In genomic region chr7:36679031-36679618, GRCm38 (mm10) we compare ENCODE assay signal across 12 mouse cellular contexts. TPM values are rescaled to one million over a fixed set of nuclear protein-coding genes. Genes with fewer than 3 reads are reported as not detected.
A peak's percentile ranks its signal among the peaks of the same experiment; 100 is the strongest.
DNase-seq lines count a peak whose midpoint lies in the region; ATAC-seq lines count a peak whose summit lies in the region.
"Had no signal": no experiment of that assay in that cellular context is flagged by ENCODE, and none has a peak within 500 bp of the region (broad histone marks: within the 10 kb centered on the region; RNA-seq: fewer than 3 reads in every experiment).

No protein-coding gene starts in this region.

- intact Hi-C loops in left cerebral cortex, postnatal 14 days (cut with DNase I): no loop called here

- DNase-seq in kidney, postnatal 14 days: no peak
- DNase-seq in hindbrain, embryonic 10.5 days (ENCODE audit: low spot score): peak; percentile 27
- no peak for DNase-seq in frontal cortex, postnatal 25 days (ENCODE audit: low spot score in 2 of 2)
- no peak for DNase-seq in T-cell, adult 2 months (ENCODE audit: low spot score)
- no peak for DNase-seq in left cerebral cortex, postnatal 14 days (ENCODE audit: low spot score in 2 of 2)
- DNase-seq: kidney, adult 8-10 months; liver had no signal

- H3K36me3 ChIP-seq in kidney, embryonic 15.5 days: no peaks in the 10 kb centered on the region
- no peaks in the 10 kb centered on the region for H3K36me3 ChIP-seq in hindbrain, embryonic 10.5 days
- H3K36me3 ChIP-seq in midbrain, embryonic 12.5 days: no peaks in the 10 kb centered on the region
- H3K36me3 ChIP-seq in kidney, embryonic 16.5 days (ENCODE audit: insufficient read depth, low read length): no peaks in the 10 kb centered on the region

- H3K4me1 ChIP-seq in kidney, embryonic 15.5 days: peaks cover 16% of the 10 kb centered on the region
- H3K4me1 ChIP-seq in hindbrain, embryonic 10.5 days (replicated peaks): peaks cover 27% of the 10 kb centered on the region
- peaks cover 23% of the 10 kb centered on the region for H3K4me1 ChIP-seq in midbrain, embryonic 12.5 days
- peaks cover 11% of the 10 kb centered on the region for H3K4me1 ChIP-seq in kidney, embryonic 16.5 days (ENCODE audit: insufficient read depth, low read length)

- 5% methylated on average over 9 of the region's 9 CpGs for WGBS in kidney, embryonic 15.5 days
- WGBS in hindbrain, embryonic 10.5 days: 5% methylated on average over 9 of the region's 9 CpGs
- 4% methylated on average over 9 of the region's 9 CpGs for WGBS in midbrain, embryonic 12.5 days
- 4% methylated on average over 9 of the region's 9 CpGs for whole genome bisulfite sequencing in kidney, embryonic 16.5 days

- peak overlapping the region; percentile 49; the same call in 1 of the 2 replicates for H3K4me2 ChIP-seq in kidney, embryonic 15.5 days
- H3K4me2 ChIP-seq in midbrain, embryonic 12.5 days (replicated peaks): peak overlapping the region; percentile 60
- no peak overlapping the region for H3K4me2 ChIP-seq in kidney, embryonic 16.5 days (replicated peaks; ENCODE audit: low read depth, low read length)

- ATAC-seq in kidney, embryonic 15.5 days (replicated peaks; ENCODE audit: low FRiP score): no peak
- peak; percentile 16; the same call in 1 of the 2 replicates for ATAC-seq in midbrain, embryonic 12.5 days (ENCODE audit: low FRiP score, low read depth)
- ATAC-seq in kidney, embryonic 16.5 days (ENCODE audit: low FRiP score, low TSS enrichment): no peak
- ATAC-seq: activated CD4-positive, CD25-positive, alpha-beta regulatory T cell, adult 4 months had no signal

- H3K27ac ChIP-seq in kidney, embryonic 15.5 days: no peak overlapping the region
- peak overlapping the region; percentile 45; the same call in 1 of the 2 replicates for H3K27ac ChIP-seq in hindbrain, embryonic 10.5 days
- no peak overlapping the region for H3K27ac ChIP-seq in midbrain, embryonic 12.5 days (replicated peaks)
- no peak overlapping the region for H3K27ac ChIP-seq in kidney, embryonic 16.5 days (ENCODE audit: low read length)

- no peak overlapping the region for H3K9ac ChIP-seq in kidney, embryonic 15.5 days
- H3K9ac ChIP-seq in midbrain, embryonic 12.5 days (replicated peaks): no peak overlapping the region
- no peak overlapping the region for H3K9ac ChIP-seq in kidney, embryonic 16.5 days (replicated peaks; ENCODE audit: low read length)

- peaks cover 68% of the 10 kb centered on the region for H3K27me3 ChIP-seq in kidney, embryonic 15.5 days
- H3K27me3 ChIP-seq in hindbrain, embryonic 10.5 days (ENCODE audit: insufficient read depth, poor library complexity, severe bottlenecking): peaks cover 84% of the 10 kb centered on the region
- peaks cover 49% of the 10 kb centered on the region for H3K27me3 ChIP-seq in midbrain, embryonic 12.5 days
- peaks cover 51% of the 10 kb centered on the region for H3K27me3 ChIP-seq in kidney, embryonic 16.5 days (ENCODE audit: insufficient read depth, low read length)

- H3K4me3 ChIP-seq in kidney, embryonic 15.5 days (replicated peaks): no peak overlapping the region
- peak overlapping the region; percentile 48 for H3K4me3 ChIP-seq in hindbrain, embryonic 10.5 days
- peak overlapping the region; percentile 32; the same call in 1 of the 2 replicates for H3K4me3 ChIP-seq in midbrain, embryonic 12.5 days
- H3K4me3 ChIP-seq in kidney, embryonic 16.5 days (ENCODE audit: low read length): no peak overlapping the region
- H3K4me3 ChIP-seq: erythroblast, embryonic 14.5 days had no signal

- H3K9me3 ChIP-seq in kidney, embryonic 15.5 days (replicated peaks): no peaks in the 10 kb centered on the region
- no peaks in the 10 kb centered on the region for H3K9me3 ChIP-seq in hindbrain, embryonic 10.5 days
- H3K9me3 ChIP-seq in midbrain, embryonic 12.5 days: no peaks in the 10 kb centered on the region
- no peaks in the 10 kb centered on the region for H3K9me3 ChIP-seq in kidney, embryonic 16.5 days (ENCODE audit: low read length)

RNA-seq across cellular contexts. Expression of gene Tshz3, which starts 18.8 kb away (rescaled TPM):
- polyA plus RNA-seq in kidney, embryonic 15.5 days (2015; fragmentation: Nextera tagmentation; extraction: Ambion mirVana): 9.1 and 12.3 TPM in 2 replicates
- polyA plus RNA-seq in hindbrain, embryonic 10.5 days (2016; fragmentation: Nextera tagmentation; extraction: Ambion mirVana): 5.4 and 9.1 TPM in 2 replicates
- polyA plus RNA-seq in midbrain, embryonic 12.5 days (2016; fragmentation: Nextera tagmentation; extraction: Ambion mirVana): 4.9 and 5.6 TPM in 2 replicates
- 11.7 and 17.6 TPM in 2 replicates for polyA plus RNA-seq in kidney, embryonic 16.5 days (2015; fragmentation: Nextera tagmentation; extraction: Ambion mirVana)
- 10 to 100 TPM; 47.1 to 49.6 TPM for total RNA-seq in left cerebral cortex, postnatal 14 days (2021)
- polyA plus RNA-seq: erythroblast, embryonic 14.5 days had no signal

Comparison
In these comparisons a context has a peak if more than half of its experiments do, and no peak if none do; other contexts are left out.
1. H3K4me3 ChIP-seq: peak in hindbrain, embryonic 10.5 days (single experiment) and midbrain, embryonic 12.5 days (single experiment); none in kidney, embryonic 15.5 days (single experiment) and kidney, embryonic 16.5 days (single experiment).